Mouse (Mus musculus) C2C12 (cell line): ENCODE results near the gene Hyal1. TPM values are rescaled to one million over a fixed set of nuclear protein-coding genes. Genes with fewer than 3 reads are reported as not detected.

ENCODE experiments used
- H3K27me3 ChIP-seq: one replicate; pipeline ENCODE4 v1.6.1; 2011; ENCODE audit not compliant: control insufficient read depth, insufficient read depth, insufficient read length
- H3K36me3 ChIP-seq: one replicate; pipeline ENCODE4 v1.6.1; 2011; ENCODE audit not compliant: control insufficient read depth, insufficient read depth
- H3K4me3 ChIP-seq: one replicate; pipeline ENCODE4 v1.5.1; 2011; ENCODE audit warnings: mild to moderate bottlenecking, control low read depth; ENCODE audit not compliant: poor library complexity, insufficient read depth, severe bottlenecking
- H3K79me2 ChIP-seq: one replicate; pipeline ENCODE4 v1.6.1; 2011; ENCODE audit not compliant: control insufficient read depth, insufficient read depth
- H3K79me3 ChIP-seq: one replicate; pipeline ENCODE4 v1.6.1; 2011; ENCODE audit warnings: low read depth, control low read depth
- H3ac ChIP-seq: one replicate; pipeline ENCODE3; 2011; ENCODE audit warnings: low read depth; ENCODE audit not compliant: control insufficient read depth, insufficient read length
- CEBPB ChIP-seq: IDR thresholded peaks from one replicate; pipeline ENCODE4 v1.6.1; 2011; ENCODE audit warnings: low read depth, mild to moderate bottlenecking, control low read depth, moderate library complexity
- CTCF ChIP-seq: IDR thresholded peaks from one replicate; pipeline ENCODE4 v1.5.1; 2011; ENCODE audit not compliant: control insufficient read depth, insufficient read depth, insufficient read length
- FOSL1 ChIP-seq: IDR thresholded peaks from one replicate; pipeline ENCODE4 v1.8.0; 2011; ENCODE audit warnings: mild to moderate bottlenecking, low read length; ENCODE audit not compliant: poor library complexity, insufficient read depth, severe bottlenecking
- MAX ChIP-seq: IDR thresholded peaks from one replicate; pipeline ENCODE4 v1.6.1; 2011; ENCODE audit warnings: mild to moderate bottlenecking, control low read depth
- MYOD1 ChIP-seq: IDR thresholded peaks from one replicate; pipeline ENCODE4 v1.6.1; 2011; ENCODE audit warnings: low read depth; ENCODE audit not compliant: control insufficient read depth, insufficient read length
- MYOG ChIP-seq: IDR thresholded peaks from one replicate; pipeline ENCODE4 v1.6.1; 2011; ENCODE audit not compliant: control insufficient read depth, insufficient read length; ENCODE audit errors: extremely low read depth
- USF1 ChIP-seq: IDR thresholded peaks from one replicate; pipeline ENCODE4 v1.6.1; 2011; ENCODE audit warnings: low read depth, mild to moderate bottlenecking, control low read depth, moderate library complexity
- polyA plus RNA-seq: library from polyadenylated mRNA; unstranded; fragments of >200 nt; fragmentation: generic; extraction: Trizol; gene quantifications from one replicate; pipeline ENCODE4 v1.2.1, GENCODE M21; 2012; ENCODE audit warnings: missing spikeins

Hyal1 gene
- polyA plus RNA-seq, 1 experiment = 1.2 TPM

- Histone ChIP-seq H3ac (no peak overlapping the region), H3K4me3 (no peak overlapping the region), H3K79me3 (peaks cover 21% of the 10 kb centered on the region), H3K79me2 (peaks cover 35% of the 10 kb centered on the region), H3K27me3 (no peaks in the 10 kb centered on the region), H3K36me3 (peaks cover 34% of the 10 kb centered on the region)
- TF ChIP-seq FOSL1 (no peak), MAX (no peak), CEBPB (no peak), CTCF (no peak)
These were observed 13.5 kb downstream of the Hyal1 start for GRCm38 (mm10) chr9:107590058-107590772.

- Histone ChIP-seq H3K4me3 (no peak overlapping the region), H3K36me3 (peaks cover 34% of the 10 kb centered on the region), H3K79me3 (peaks cover 21% of the 10 kb centered on the region), H3ac (no peak overlapping the region), H3K79me2 (peaks cover 35% of the 10 kb centered on the region), H3K27me3 (no peaks in the 10 kb centered on the region)
- no peak for TF ChIP-seq MAX
- TF ChIP-seq FOSL1 = no peak
- TF ChIP-seq USF1 = no peak
- no peak for TF ChIP-seq CEBPB
- TF ChIP-seq CTCF = no peak
- no peak for TF ChIP-seq MYOG
- TF ChIP-seq MYOD1 = no peak
These were observed 14.0 kb downstream of the Hyal1 start for GRCm38 (mm10) chr9:107590773-107591060.

- no peaks in the 10 kb centered on the region for H3K27me3 ChIP-seq
- peaks cover 34% of the 10 kb centered on the region for H3K36me3 ChIP-seq
- H3ac ChIP-seq = no peak overlapping the region
- TF ChIP-seq FOSL1 = no peak
- TF ChIP-seq MYOD1 = no peak
- no peak for TF ChIP-seq CTCF
- no peak for TF ChIP-seq MYOG
- TF ChIP-seq CEBPB = no peak
- TF ChIP-seq MAX = no peak
- no peak for TF ChIP-seq USF1
- H3K4me3 ChIP-seq = no peak overlapping the region
- peaks cover 27% of the 10 kb centered on the region for H3K79me2 ChIP-seq
- peaks cover 17% of the 10 kb centered on the region for H3K79me3 ChIP-seq
These were observed 16.6 kb downstream of the Hyal1 start for GRCm38 (mm10) chr9:107593101-107593976.

GRCm38 (mm10) chr9:107594281-107595062 is 17.7 kb downstream of the Hyal1 start:
- TF ChIP-seq FOSL1 = no peak
- TF ChIP-seq CEBPB = no peak
- TF ChIP-seq MAX = no peak
- no peak for TF ChIP-seq MYOG
- no peak for TF ChIP-seq MYOD1
- no peak for TF ChIP-seq CTCF
- TF ChIP-seq USF1 = no peak
- Histone ChIP-seq H3K79me2 (peaks cover 16% of the 10 kb centered on the region), H3K4me3 (no peak overlapping the region), H3ac (no peak overlapping the region), H3K27me3 (no peaks in the 10 kb centered on the region), H3K36me3 (peaks cover 30% of the 10 kb centered on the region), H3K79me3 (peaks cover 8% of the 10 kb centered on the region)
